Mouse (Mus musculus): ENCODE data around the gene Ppp2ca.

GRCm38 (mm10) chr11:52097596-52097995, 885 bp upstream of the Ppp2ca start:
- TF ChIP-seq CTCF (IDR thresholded peaks at IDR 0.05; ENCODE audit: insufficient read depth, low read depth, low read length) (no peak), POLR2A (IDR thresholded peaks at IDR 0.05; ENCODE audit: insufficient read depth, low read depth, low read length) (no peak)

All from olfactory bulb, adult 2 months (tissue).